Mouse (Mus musculus): ENCODE results near the gene Herc4. TPM values are rescaled to one million over a fixed set of nuclear protein-coding genes. Genes with fewer than 3 reads are reported as not detected.

Herc4 gene
- polyA plus RNA-seq, 1 experiment: 26.6 TPM

GRCm38 (mm10) chr10:63235889-63236288 lies 7.7 kb upstream of the Herc4 start:
- H3K27me3 ChIP-seq (ENCODE audit: control insufficient read depth, insufficient read depth, low read length): no peaks in the 10 kb centered on the region
- 78% methylated on average over 8 of the region's 8 CpGs for WGBS
- no peak for DNase-seq
- TF ChIP-seq CTCF (IDR thresholded peaks at IDR 0.05; ENCODE audit: borderline replicate concordance, control insufficient read depth, extremely low read depth, insufficient read depth, low read length, poor library complexity): no peak
- TF ChIP-seq POLR2A (IDR thresholded peaks at IDR 0.05; ENCODE audit: control insufficient read depth, extremely low read depth, insufficient read depth, low read length, poor library complexity): no peak
- H3K4me3 ChIP-seq (ENCODE audit: control insufficient read depth, insufficient read depth, low read length): no peak overlapping the region
- no peaks in the 10 kb centered on the region for H3K36me3 ChIP-seq (ENCODE audit: control insufficient read depth, insufficient read depth, low read length)
- H3K4me1 ChIP-seq (replicated peaks; ENCODE audit: control insufficient read depth, insufficient read depth, low read length): 0 out of 2 replicates have a peak, but pooled peaks cover 3% of the 10 kb centered on the region
- no peak overlapping the region for H3K27ac ChIP-seq (ENCODE audit: control insufficient read depth, insufficient read depth, low read length)

GRCm38 (mm10) chr10:63236663-63237062 lies 6.9 kb upstream of the Herc4 start:
- TF ChIP-seq CTCF (IDR thresholded peaks at IDR 0.05; ENCODE audit: borderline replicate concordance, control insufficient read depth, extremely low read depth, insufficient read depth, low read length, poor library complexity) (no peak), POLR2A (IDR thresholded peaks at IDR 0.05; ENCODE audit: control insufficient read depth, extremely low read depth, insufficient read depth, low read length, poor library complexity) (no peak)
- 0 out of 2 replicates have a peak, but pooled peaks cover 3% of the 10 kb centered on the region for H3K4me1 ChIP-seq (replicated peaks; ENCODE audit: control insufficient read depth, insufficient read depth, low read length)
- no peak overlapping the region for H3K4me3 ChIP-seq (ENCODE audit: control insufficient read depth, insufficient read depth, low read length)
- no peaks in the 10 kb centered on the region for H3K36me3 ChIP-seq (ENCODE audit: control insufficient read depth, insufficient read depth, low read length)
- no peaks in the 10 kb centered on the region for H3K27me3 ChIP-seq (ENCODE audit: control insufficient read depth, insufficient read depth, low read length)
- no peak overlapping the region for H3K27ac ChIP-seq (ENCODE audit: control insufficient read depth, insufficient read depth, low read length)
- no peak for DNase-seq
- WGBS: 93% methylated on average over 6 of the region's 6 CpGs

GRCm38 (mm10) chr10:63237206-63237605 lies 6.4 kb upstream of the Herc4 start:
- 97% methylated on average over 2 of the region's 2 CpGs for WGBS
- no peak for TF ChIP-seq CTCF (IDR thresholded peaks at IDR 0.05; ENCODE audit: borderline replicate concordance, control insufficient read depth, extremely low read depth, insufficient read depth, low read length, poor library complexity)
- TF ChIP-seq POLR2A (IDR thresholded peaks at IDR 0.05; ENCODE audit: control insufficient read depth, extremely low read depth, insufficient read depth, low read length, poor library complexity): no peak

GRCm38 (mm10) chr10:63238090-63238489 lies 5.5 kb upstream of the Herc4 start:
- Histone ChIP-seq H3K27ac (ENCODE audit: control insufficient read depth, insufficient read depth, low read length) (no peak overlapping the region), H3K4me3 (ENCODE audit: control insufficient read depth, insufficient read depth, low read length) (no peak overlapping the region), H3K4me1 (replicated peaks; ENCODE audit: control insufficient read depth, insufficient read depth, low read length) (no peaks in the 10 kb centered on the region), H3K36me3 (ENCODE audit: control insufficient read depth, insufficient read depth, low read length) (no peaks in the 10 kb centered on the region), H3K27me3 (ENCODE audit: control insufficient read depth, insufficient read depth, low read length) (no peaks in the 10 kb centered on the region)
- no peak for TF ChIP-seq CTCF (IDR thresholded peaks at IDR 0.05; ENCODE audit: borderline replicate concordance, control insufficient read depth, extremely low read depth, insufficient read depth, low read length, poor library complexity)
- no peak for TF ChIP-seq POLR2A (IDR thresholded peaks at IDR 0.05; ENCODE audit: control insufficient read depth, extremely low read depth, insufficient read depth, low read length, poor library complexity)
- 87% methylated on average over 4 of the region's 4 CpGs for WGBS
- DNase-seq: no peak

More at GRCm38 (mm10) chr10:63237206-63237605, 6.4 kb upstream of the Herc4 start:
- H3K4me1 ChIP-seq (replicated peaks; ENCODE audit: control insufficient read depth, insufficient read depth, low read length): no peaks in the 10 kb centered on the region
- no peak overlapping the region for H3K4me3 ChIP-seq (ENCODE audit: control insufficient read depth, insufficient read depth, low read length)
- H3K27me3 ChIP-seq (ENCODE audit: control insufficient read depth, insufficient read depth, low read length): no peaks in the 10 kb centered on the region
- H3K36me3 ChIP-seq (ENCODE audit: control insufficient read depth, insufficient read depth, low read length): no peaks in the 10 kb centered on the region
- no peak overlapping the region for H3K27ac ChIP-seq (ENCODE audit: control insufficient read depth, insufficient read depth, low read length)
- no peak for DNase-seq

- WGBS: 92% methylated on average over 2 of the region's 2 CpGs
- Histone ChIP-seq H3K27ac (ENCODE audit: control insufficient read depth, insufficient read depth, low read length) (no peak overlapping the region), H3K4me1 (replicated peaks; ENCODE audit: control insufficient read depth, insufficient read depth, low read length) (no peaks in the 10 kb centered on the region), H3K36me3 (ENCODE audit: control insufficient read depth, insufficient read depth, low read length) (no peaks in the 10 kb centered on the region), H3K4me3 (ENCODE audit: control insufficient read depth, insufficient read depth, low read length) (no peak overlapping the region), H3K27me3 (ENCODE audit: control insufficient read depth, insufficient read depth, low read length) (no peaks in the 10 kb centered on the region)
- no peak for DNase-seq
- TF ChIP-seq CTCF (IDR thresholded peaks at IDR 0.05; ENCODE audit: borderline replicate concordance, control insufficient read depth, extremely low read depth, insufficient read depth, low read length, poor library complexity): no peak
- no peak for TF ChIP-seq POLR2A (IDR thresholded peaks at IDR 0.05; ENCODE audit: control insufficient read depth, extremely low read depth, insufficient read depth, low read length, poor library complexity)
Measured at GRCm38 (mm10) chr10:63239848-63240247, 3.8 kb upstream of the Herc4 start.

- Histone ChIP-seq H3K27me3 (ENCODE audit: control insufficient read depth, insufficient read depth, low read length) (no peaks in the 10 kb centered on the region), H3K4me1 (replicated peaks; ENCODE audit: control insufficient read depth, insufficient read depth, low read length) (no peaks in the 10 kb centered on the region), H3K4me3 (ENCODE audit: control insufficient read depth, insufficient read depth, low read length) (no peak overlapping the region), H3K36me3 (ENCODE audit: control insufficient read depth, insufficient read depth, low read length) (no peaks in the 10 kb centered on the region), H3K27ac (ENCODE audit: control insufficient read depth, insufficient read depth, low read length) (no peak overlapping the region)
- DNase-seq: no peak
- WGBS: 92% methylated on average over 2 of the region's 2 CpGs
- TF ChIP-seq POLR2A (IDR thresholded peaks at IDR 0.05; ENCODE audit: control insufficient read depth, extremely low read depth, insufficient read depth, low read length, poor library complexity) (no peak), CTCF (IDR thresholded peaks at IDR 0.05; ENCODE audit: borderline replicate concordance, control insufficient read depth, extremely low read depth, insufficient read depth, low read length, poor library complexity) (no peak)
Measured at GRCm38 (mm10) chr10:63240868-63241271, 2.7 kb upstream of the Herc4 start.

All from thymus, adult 2 months (tissue).